Mouse (Mus musculus): ENCODE results near the gene Hspb7.

- TF ChIP-seq CTCF (IDR thresholded peaks at IDR 0.05; ENCODE audit: low read depth) = no peak
- no peak for TF ChIP-seq EP300 (IDR thresholded peaks at IDR 0.05; ENCODE audit: low read depth)
Observed at GRCm38 (mm10) chr4:141408577-141408976, 12.0 kb upstream of the Hspb7 start.

Data from liver, postnatal 0 days (tissue).